Mouse (Mus musculus) stomach, postnatal 0 days (tissue): Measurements from ENCODE around the gene Spink8. TPM values are rescaled to one million over a fixed set of nuclear protein-coding genes. Genes with fewer than 3 reads are reported as not detected.

Experiments used
- ATAC-seq: fragments of 200-750 bp; cut with Nextera tagmentation; 2 replicates; pipeline ENCODE4 v1.8.0; 2017; ENCODE audit not compliant: low FRiP score, low TSS enrichment
- DNase-seq: peaks from one replicate; pipeline ENCODE4 v3.0.0-alpha.2; 2016; ENCODE audit warnings: low spot score
- H3K27ac ChIP-seq: fragments of 300-500 bp; sonication (generic); replicated peaks from 2 replicates; pipeline ENCODE4 v1.5.1; 2014; ENCODE audit warnings: mild to moderate bottlenecking, control low read depth
- H3K27me3 ChIP-seq: fragments of 300-500 bp; sonication (generic); 2 replicates; pipeline ENCODE4 v1.6.1; 2014; ENCODE audit warnings: low read length; ENCODE audit not compliant: control insufficient read depth, insufficient read depth
- H3K36me3 ChIP-seq: fragments of 300-500 bp; sonication (generic); 2 replicates; pipeline ENCODE4 v1.6.1; 2014; ENCODE audit warnings: low read length, mixed read lengths; ENCODE audit not compliant: control insufficient read depth, insufficient read depth
- H3K4me1 ChIP-seq: fragments of 300-500 bp; sonication (generic); replicated peaks from 2 replicates; pipeline ENCODE4 v1.6.1; 2014; ENCODE audit warnings: antibody characterized with exemption; ENCODE audit not compliant: control insufficient read depth, insufficient read depth
- H3K4me2 ChIP-seq: fragments of 300-500 bp; sonication (generic); replicated peaks from 2 replicates; pipeline ENCODE4 v1.6.1; 2014; ENCODE audit warnings: low read depth, mild to moderate bottlenecking, control low read depth, moderate library complexity
- H3K4me3 ChIP-seq: fragments of 300-500 bp; sonication (generic); 2 replicates; pipeline ENCODE4 v1.5.1; 2014; ENCODE audit warnings: low read depth, low read length, control low read depth
- H3K9ac ChIP-seq: fragments of 300-500 bp; sonication (generic); 2 replicates; pipeline ENCODE4 v1.6.1; 2014; ENCODE audit warnings: mild to moderate bottlenecking, low read length, control low read depth, mixed read lengths
- H3K9me3 ChIP-seq: fragments of 300-500 bp; sonication (generic); 2 replicates; pipeline ENCODE4 v1.6.1; 2016; ENCODE audit warnings: low read length; ENCODE audit not compliant: control insufficient read depth
- CTCF ChIP-seq: IDR thresholded peaks from 2 replicates; pipeline ENCODE4 v1.5.1; 2016; ENCODE audit warnings: antibody characterized with exemption, low read depth, mild to moderate bottlenecking, moderate library complexity
- EP300 ChIP-seq: optimal IDR thresholded peaks from 2 replicates; pipeline ENCODE3; 2016; ENCODE audit warnings: antibody characterized with exemption
- WGBS: fragments of 180-500 bp; shearing (Covaris S2); extraction: QIAGEN DNeasy Blood & Tissue Kit; methylation state at CpG from one replicate; pipeline ENCODE4 v1.1.7; 2014; 5-methylcytosine and 5-hydroxymethylcytosine counted together
- polyA plus RNA-seq: library from polyadenylated mRNA; unstranded; fragments of >200 nt; fragmentation: Nextera tagmentation; extraction: Ambion mirVana; gene quantifications from 2 replicates; pipeline ENCODE4 v1.2.1, GENCODE M21; 2015

Spink8 gene
- polyA plus RNA-seq, 1 experiment from 2014 or later, result not detected

GRCm38 (mm10) chr9:109874797-109875691 lies 63.0 kb downstream of the Spink8 start, which contains the start of gene Cdc25a:
TSS of gene Cdc25a (plus strand) at chr9:109875579.
- Histone ChIP-seq H3K9me3 (no peaks in the 10 kb centered on the region), H3K27ac (peak within 1 kb of the TSS; percentile 94), H3K4me2 (peak within 1 kb of the TSS; percentile 88), H3K4me1 (no peaks in the 10 kb centered on the region; the same call in 1 of the 2 replicates), H3K36me3 (peaks cover 2% of the 10 kb centered on the region; the same call in 1 of the 2 replicates), H3K9ac (peak within 1 kb of the TSS; percentile 92), H3K27me3 (no peaks in the 10 kb centered on the region), H3K4me3 (peak within 1 kb of the TSS; percentile 90)
- TF ChIP-seq EP300 (no peak), CTCF (peak; percentile 76)
- peak; percentile 93 for ATAC-seq
- DNase-seq, result peak; percentile 98
- WGBS, result 6% methylated on average over 33 of the region's 33 CpGs

- Histone ChIP-seq H3K4me1 (no peaks in the 10 kb centered on the region; the same call in 1 of the 2 replicates), H3K27me3 (no peaks in the 10 kb centered on the region)
- WGBS, result under 1% methylated on average over 68 of the region's 76 CpGs
Measured at GRCm38 (mm10) chr9:109875695-109876601, 63.9 kb downstream of the Spink8 start.

More at GRCm38 (mm10) chr9:109875695-109876601, 63.9 kb downstream of the Spink8 start:
- Histone ChIP-seq H3K27ac (peak overlapping the region; percentile 94), H3K9me3 (no peaks in the 10 kb centered on the region), H3K4me3 (peak overlapping the region; percentile 90), H3K9ac (peak overlapping the region; percentile 92), H3K36me3 (peaks cover 5% of the 10 kb centered on the region), H3K4me2 (peak overlapping the region; percentile 88)
- no peak for TF ChIP-seq EP300
- no peak for TF ChIP-seq CTCF
- DNase-seq (peak; percentile 73), ATAC-seq (peak; percentile 55)

Other genes with a start within 250 kb of the Spink8 start
- not detected in 2 replicates for gene Fbxw15, start 244.0 kb upstream of the Spink8 start, polyA plus RNA-seq
- not detected in 2 replicates for gene Fbxw24, start 186.2 kb upstream of the Spink8 start, polyA plus RNA-seq
- gene Fbxw25, start 147.6 kb upstream of the Spink8 start, polyA plus RNA-seq, result not detected in 2 replicates
- gene Fbxw18, start 109.6 kb upstream of the Spink8 start, polyA plus RNA-seq, result not detected in 2 replicates
- not detected in 2 replicates for gene Fbxw26, start 66.2 kb upstream of the Spink8 start, polyA plus RNA-seq
- not detected in 2 replicates for gene Fbxw27, start 21.6 kb upstream of the Spink8 start, polyA plus RNA-seq
- 33.0 and 35.4 TPM in 2 replicates for gene Nme6, start 20.5 kb downstream of the Spink8 start, polyA plus RNA-seq
- 1.5 and 2.2 TPM in 2 replicates for gene Camp, start 37.3 kb downstream of the Spink8 start, polyA plus RNA-seq
- 17.8 and 18.4 TPM in 2 replicates for gene Cdc25a, start 63.3 kb downstream of the Spink8 start, polyA plus RNA-seq
- 25.4 and 28.1 TPM in 2 replicates for gene Map4, start 119.2 kb downstream of the Spink8 start, polyA plus RNA-seq